Mouse (Mus musculus) CH12.LX (cell line): ENCODE results near the gene Hist1h2bj. TPM values are rescaled to one million over a fixed set of nuclear protein-coding genes. Genes with fewer than 3 reads are reported as not detected.

Experiments
- DNase-seq: peaks from one replicate; pipeline ENCODE4 v3.0.0-alpha.2; 2013; ENCODE audit errors: extremely low read depth
- H3K27ac ChIP-seq: 2 replicates; pipeline ENCODE4 v1.5.1; 2012; ENCODE audit warnings: low read depth, mild to moderate bottlenecking, control low read depth, moderate library complexity; ENCODE audit not compliant: insufficient read depth
- H3K27me3 ChIP-seq: replicated peaks from 2 replicates; pipeline ENCODE3; 2012; ENCODE audit warnings: inconsistent platforms
- H3K36me3 ChIP-seq, 2 experiments: replicated peaks in 1 of 2; 2 replicates each; pipeline versions ENCODE3 to v1.6.1; 2012; ENCODE audit warnings: inconsistent platforms in 1 of 2, low read length in 1 of 2, mild to moderate bottlenecking in 1 of 2, mixed read lengths in 1 of 2, moderate library complexity in 1 of 2; ENCODE audit not compliant: control insufficient read depth in 1 of 2, insufficient read depth in 1 of 2
- H3K4me1 ChIP-seq, 2 experiments: 2 replicates each; pipeline ENCODE4 v1.6.1; 2012; ENCODE audit warnings: inconsistent platforms in 1 of 2, moderate library complexity in 1 of 2; ENCODE audit not compliant: insufficient read depth in 2 of 2, control insufficient read depth in 1 of 2
- H3K4me2 ChIP-seq: 2 replicates; pipeline ENCODE4 v1.6.1; 2012; ENCODE audit warnings: low read depth, mild to moderate bottlenecking, control low read depth; ENCODE audit not compliant: poor library complexity, insufficient read depth, severe bottlenecking
- H3K4me3 ChIP-seq, 3 experiments: fragments of 150-350 bp in 1 of 3; sonication (generic) in 1 of 3; replicated peaks in 1 of 3; 2 replicates each; pipeline versions ENCODE3 to v1.5.1; 2011 to 2012; ENCODE audit warnings: low read depth in 2 of 3, low read length in 2 of 3, mild to moderate bottlenecking in 2 of 3, moderate library complexity in 2 of 3, control low read depth in 1 of 3, improper control_type of control experiment in 1 of 3, inconsistent platforms in 1 of 3, mixed read lengths in 1 of 3; ENCODE audit not compliant: poor library complexity in 1 of 3
- H3K79me2 ChIP-seq: replicated peaks from 2 replicates; pipeline ENCODE4 v1.6.1; 2012; ENCODE audit warnings: mild to moderate bottlenecking, moderate library complexity; ENCODE audit not compliant: control insufficient read depth, poor library complexity, insufficient read depth, severe bottlenecking; ENCODE audit errors: extremely low read depth
- H3K9ac ChIP-seq: 2 replicates; pipeline ENCODE4 v1.6.1; 2012; ENCODE audit warnings: low read depth, mild to moderate bottlenecking, control low read depth, moderate library complexity; ENCODE audit not compliant: insufficient read depth
- H3K9me3 ChIP-seq: replicated peaks from 2 replicates; pipeline ENCODE3; 2012; ENCODE audit warnings: low read length, inconsistent platforms, mixed read lengths
- BHLHE40 ChIP-seq: IDR thresholded peaks from 2 replicates; pipeline ENCODE4 v1.6.1; 2011; ENCODE audit warnings: mild to moderate bottlenecking, low read depth, low read length, improper control_type of control experiment
- CHD1 ChIP-seq: IDR thresholded peaks from 2 replicates; pipeline ENCODE4 v1.6.1; 2012; ENCODE audit warnings: low read depth, low read length, improper control_type of control experiment, inconsistent platforms
- CHD2 ChIP-seq: IDR thresholded peaks from 2 replicates; pipeline ENCODE4 v1.6.1; 2011; ENCODE audit warnings: low read length, improper control_type of control experiment
- GABPA ChIP-seq: IDR thresholded peaks from 2 replicates; pipeline ENCODE4 v1.6.1; 2012; ENCODE audit warnings: low read depth, low read length, improper control_type of control experiment, inconsistent platforms; ENCODE audit not compliant: insufficient replicate concordance
- IRF4 ChIP-seq: IDR thresholded peaks from 2 replicates; pipeline ENCODE4 v1.6.1; 2014; ENCODE audit warnings: low read depth, mild to moderate bottlenecking, inconsistent platforms, low read length, improper control_type of control experiment
- JUND ChIP-seq: conservative IDR thresholded peaks from 2 replicates; pipeline ENCODE4 v1.6.1; 2011; ENCODE audit warnings: low read depth, low read length, improper control_type of control experiment
- MAFK ChIP-seq: IDR thresholded peaks from 2 replicates; pipeline ENCODE4 v1.6.1; 2011; ENCODE audit warnings: low read length, improper control_type of control experiment; ENCODE audit not compliant: insufficient replicate concordance
- POLR2A ChIP-seq: IDR thresholded peaks from 2 replicates; pipeline ENCODE4 v1.6.1; 2011; ENCODE audit warnings: low read depth, mild to moderate bottlenecking, improper control_type of control experiment, low read length
- RCOR1 ChIP-seq: conservative IDR thresholded peaks from 2 replicates; pipeline ENCODE4 v1.6.1; 2012; ENCODE audit warnings: low read depth, mild to moderate bottlenecking, inconsistent platforms, low read length, improper control_type of control experiment
- TBP ChIP-seq: conservative IDR thresholded peaks from 2 replicates; pipeline ENCODE4 v1.6.1; 2011; ENCODE audit warnings: low read depth, low read length, improper control_type of control experiment
- ZMIZ1 ChIP-seq: IDR thresholded peaks from 2 replicates; pipeline ENCODE4 v1.6.1; 2012; ENCODE audit warnings: low read depth, mild to moderate bottlenecking, inconsistent platforms, low read length, improper control_type of control experiment
- ZNF384 ChIP-seq: IDR thresholded peaks from 2 replicates; pipeline ENCODE4 v1.6.1; 2012; ENCODE audit warnings: low read depth, low read length, improper control_type of control experiment, inconsistent platforms
- dilution Hi-C: fragments of 300-500 bp; cut with MboI; formaldehyde crosslinking; loops from 2 replicates; pipeline ENCODE4 v1.14.3; 2020; ENCODE audit warnings: low sequenced_read_pairs; ENCODE audit not compliant: extremely low pct_unique_long_range_greater_than_20kb, extremely low pct_ligation_motif_present
- in situ Hi-C: fragments of 300-500 bp; cut with MboI; formaldehyde crosslinking; loops from 3 replicates; pipeline ENCODE4 v1.14.3; 2019; ENCODE audit warnings: low sequenced_read_pairs, low pct_ligation_motif_present, low pct_unique_long_range_greater_than_20kb, mixed read lengths
- polyA plus RNA-seq: library from polyadenylated mRNA; unstranded; fragments of >175 nt; gene quantifications from 2 replicates; pipeline ENCODE4 v1.2.1, GENCODE M21; 2012; ENCODE audit warnings: low read depth; ENCODE audit not compliant: insufficient read length
- total RNA-seq, 2 experiments: library from RNA; depleted of rRNA; stranded (reverse); fragments of 300-350 nt in 1 of 2; fragments of >200 nt in 1 of 2; gene quantifications; 2 replicates each; pipeline ENCODE4 v1.2.3; 2012 to 2014

Gene Hist1h2bj
- total and polyA plus RNA-seq, 3 experiments: 2.5 to 1,790 (median 23.8) TPM

- peak; percentile 13; the same call in 1 of the 2 replicates for TF ChIP-seq MAFK
- TF ChIP-seq BHLHE40: peak; percentile 28; the same call in 1 of the 2 replicates
- peak; percentile 85 for TF ChIP-seq POLR2A
- no peak for TF ChIP-seq GABPA
- no peak; the same call in 1 of the 2 replicates for TF ChIP-seq ZNF384
Observed at GRCm38 (mm10) chr13:22036149-22036956, 6.7 kb upstream of the Hist1h2bj start (continued).

- dilution Hi-C loops (no loop called here), in situ Hi-C loops (loop anchor here (10.0 to 25.0 kb wide), 3 partner anchors 292 to 1725 kb away; partner anchors contain the start of genes Hist1h1a, Hist1h2ab, Hist1h3a and Hist1h3b)
- no peaks in the 10 kb centered on the region for H3K27me3 ChIP-seq
- no peaks in the 10 kb centered on the region for H3K9me3 ChIP-seq
- H3K79me2 ChIP-seq: no peaks in the 10 kb centered on the region
- TF ChIP-seq TBP: 0 out of 2 replicates have a peak, but pooled peaks have one; percentile 8
- 0 out of 2 replicates have a peak, but pooled peaks have one; percentile 29 for TF ChIP-seq ZNF384
- TF ChIP-seq JUND: no peak
- no peak for TF ChIP-seq IRF4
- TF ChIP-seq CHD1: peak; percentile 14; the same call in 1 of the 2 replicates
- TF ChIP-seq CHD2: no peak
- TF ChIP-seq POLR2A: no peak
- TF ChIP-seq ZMIZ1: no peak
- peaks cover 0 to 35% of the 10 kb centered on the region in 2 experiments; a peak in 2 of 4 replicates for H3K4me1 ChIP-seq
- peak overlapping the region; percentile 65 for H3K4me2 ChIP-seq
- no peak for DNase-seq
- no peaks in the 10 kb centered on the region for H3K36me3 ChIP-seq
- H3K9ac ChIP-seq: peak overlapping the region; percentile 69; the same call in 1 of the 2 replicates
- H3K27ac ChIP-seq: peak overlapping the region; percentile 86; the same call in 1 of the 2 replicates
- no peak overlapping the region for H3K4me3 ChIP-seq
Observed at GRCm38 (mm10) chr13:22036986-22037385, 6.0 kb upstream of the Hist1h2bj start.

DNA sequence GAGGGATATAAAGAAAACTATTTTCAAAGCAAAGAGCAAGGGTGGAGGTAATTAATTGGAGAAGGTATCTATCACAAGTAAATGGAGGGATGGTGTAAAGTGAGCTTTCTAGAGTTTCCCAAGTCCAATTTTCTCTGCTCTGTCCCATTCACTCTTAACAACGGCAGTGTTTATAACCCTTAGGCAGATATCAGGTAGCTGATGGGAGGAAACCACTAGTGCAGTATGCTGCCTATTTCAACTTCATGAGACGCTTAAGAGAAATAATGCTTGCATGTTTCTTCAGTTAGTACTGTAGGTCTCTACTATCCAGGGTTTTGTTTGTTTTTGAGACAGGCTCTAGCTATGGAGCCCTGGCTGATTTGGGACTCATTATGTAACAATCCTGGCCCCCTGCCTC, 5.6 kb upstream of the Hist1h2bj start:
- H3K4me2 ChIP-seq: no peak overlapping the region
- H3K27ac ChIP-seq: no peak overlapping the region; the same call in 1 of the 2 replicates
- no peaks in the 10 kb centered on the region for H3K79me2 ChIP-seq
- in situ Hi-C loops (loop anchor here (10.0 to 25.0 kb wide), 3 partner anchors 293 to 1725 kb away; partner anchors contain the start of genes Hist1h1a, Hist1h2ab, Hist1h3a and Hist1h3b), dilution Hi-C loops (no loop called here)
- H3K4me1 ChIP-seq: peaks cover 0 to 36% of the 10 kb centered on the region in 2 experiments; a peak in 2 of 4 replicates
- peak overlapping the region; percentile 69; the same call in 1 of the 2 replicates for H3K9ac ChIP-seq
- no peak for TF ChIP-seq RCOR1
- DNase-seq: no peak
- no peaks in the 10 kb centered on the region for H3K36me3 ChIP-seq
- H3K4me3 ChIP-seq: no peak overlapping the region
- H3K27me3 ChIP-seq: no peaks in the 10 kb centered on the region
- no peaks in the 10 kb centered on the region for H3K9me3 ChIP-seq
